Mouse (Mus musculus) T-cell, adult 66 days (primary cell): Measurements from ENCODE around the gene Cep350. TPM values are rescaled to one million over a fixed set of nuclear protein-coding genes. Genes with fewer than 3 reads are reported as not detected.

ENCODE experiments used
- total RNA-seq, 2 experiments: library from RNA; stranded (reverse); gene quantifications; 3 replicates in 1 of 2; 4 replicates in 1 of 2; pipeline ENCODE4 v1.2.4; 2023

Cep350 gene
- total RNA-seq: 10 to 100 TPM; 98.0 to 99.0 TPM

DNA sequence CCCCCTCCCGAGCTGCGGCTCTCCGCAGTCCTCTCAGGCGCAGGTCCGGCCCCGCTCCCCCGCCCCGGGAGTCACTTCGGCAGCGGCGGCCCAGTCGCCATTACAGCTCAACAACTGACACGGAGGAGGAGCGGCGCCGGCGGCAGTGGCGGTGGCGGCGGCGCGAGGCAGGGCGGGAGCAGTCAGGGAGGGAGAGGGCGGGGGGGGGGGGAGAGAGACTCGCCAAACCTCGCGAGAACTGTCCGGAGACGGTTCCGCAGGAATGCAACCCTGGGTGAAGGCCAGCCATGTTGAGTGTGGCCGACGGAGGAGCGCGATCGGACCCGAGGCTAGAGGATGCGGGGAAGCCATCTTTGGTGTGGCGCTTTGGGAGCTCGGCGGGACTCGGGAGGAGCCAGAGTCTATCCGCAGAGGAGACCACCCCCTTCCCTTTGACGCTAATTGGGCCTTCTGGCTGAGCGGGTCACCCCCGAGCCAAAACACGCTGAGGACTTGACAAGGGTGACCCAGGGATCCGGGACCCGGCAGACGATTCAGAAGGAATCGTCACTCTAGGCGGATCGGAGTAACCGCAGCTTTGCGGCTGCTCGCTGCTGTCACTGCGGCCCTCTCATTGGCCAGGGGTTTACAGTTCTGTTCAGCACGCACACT lies at the start of gene Cep350:
Cep350 (minus strand) TSS at position 188 of the 651 bp plus-strand sequence.

DNA sequence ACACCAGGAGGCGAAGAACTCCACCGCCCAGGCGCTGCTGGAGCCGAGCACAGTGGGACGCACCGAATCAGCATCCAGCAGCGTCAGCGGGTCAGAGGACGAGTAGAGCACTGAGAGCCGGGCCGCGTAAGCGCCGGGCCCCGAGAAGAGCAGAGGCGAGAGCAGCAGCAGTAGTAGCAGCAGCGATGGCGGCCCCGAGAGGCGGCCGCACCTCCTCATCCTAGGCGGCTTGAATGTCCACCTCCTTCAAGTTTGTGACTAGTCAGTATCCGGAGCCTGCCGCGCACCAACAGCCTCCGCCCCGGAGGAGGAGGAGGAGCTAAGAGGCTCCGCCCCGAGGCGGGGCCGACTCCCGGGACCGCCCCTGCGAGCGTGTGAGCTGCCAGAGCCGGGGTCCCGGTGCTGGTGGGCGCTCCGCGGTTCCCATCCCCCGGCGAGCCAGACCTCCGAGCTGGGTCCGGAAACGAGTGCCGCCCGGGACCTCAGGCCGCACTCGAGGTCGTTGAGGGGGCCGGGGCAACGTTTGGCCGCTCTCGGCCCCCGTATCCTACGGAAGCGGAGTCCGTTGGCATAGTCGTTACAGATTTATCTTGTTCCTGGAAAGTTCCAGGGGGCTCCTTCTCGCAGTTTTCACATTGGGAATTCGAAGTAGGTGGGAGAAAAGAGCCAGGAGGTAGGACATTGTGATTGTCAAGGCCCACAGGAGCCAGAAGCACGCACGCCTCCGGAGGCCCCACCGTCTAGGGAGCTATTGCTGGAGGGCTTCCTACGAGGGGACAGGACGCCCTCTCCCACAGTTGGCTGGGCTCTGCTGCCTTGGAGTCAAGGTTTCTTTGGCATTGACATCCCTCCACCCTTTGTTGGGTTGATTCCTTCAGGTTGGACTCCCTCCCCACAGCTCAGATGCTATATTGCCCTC lies 160.2 kb downstream of the Cep350 start, which contains the start of gene Qsox1:
Qsox1 (minus strand) TSS at position 309 of the 919 bp plus-strand sequence.

Other genes starting within 250 kb of the Cep350 start
- gene Lhx4, start 221.6 kb downstream of the Cep350 start, total RNA-seq: not detected
- gene Qsox1, start 160.4 kb downstream of the Cep350 start, total RNA-seq: 10 to 100 TPM; 49.6 to 51.1 TPM
- gene Tor1aip2, start 62.1 kb upstream of the Cep350 start, total RNA-seq: 100 to 1,000 TPM; 106 to 126 TPM
- 100 to 1,000 TPM; 119 to 125 TPM for gene Tor1aip1, start 63.2 kb upstream of the Cep350 start, total RNA-seq
- not detected for gene Fam163a, start 231.8 kb upstream of the Cep350 start, total RNA-seq